Mouse (Mus musculus) heart, postnatal 25 days (tissue): ENCODE results near the gene H2-Aa. TPM values are rescaled to one million over a fixed set of nuclear protein-coding genes. Genes with fewer than 3 reads are reported as not detected.

ENCODE experiments used
- DNase-seq: peaks from one replicate; pipeline ENCODE4 v3.0.0; 2022; ENCODE audit warnings: low spot score
- intact Hi-C: fragments of 180-260 bp; cut with DNase I; formaldehyde crosslinking; loops from one replicate; pipeline ENCODE4 v1.15.1; 2025
- total RNA-seq, 2 experiments: library from RNA; stranded (reverse); gene quantifications; 2 replicates each; pipeline ENCODE4 v1.2.3; 2021

The H2-Aa gene
- total RNA-seq, 2 experiments from 2014 or later, result 13.9 to 14.3 TPM

GRCm38 (mm10) chr17:34301670-34302190 lies 14.1 kb upstream of the H2-Aa start:
- no peak for DNase-seq
- intact Hi-C loops, result no loop called here

GRCm38 (mm10) chr17:34300691-34301566 lies 13.3 kb upstream of the H2-Aa start:
- no peak for DNase-seq
- intact Hi-C loops, result no loop called here

GRCm38 (mm10) chr17:34300071-34300470 lies 12.4 kb upstream of the H2-Aa start:
- intact Hi-C loops, result no loop called here
- DNase-seq, result no peak

- intact Hi-C loops, result no loop called here
These were observed 11.7 kb upstream of the H2-Aa start for GRCm38 (mm10) chr17:34299356-34299755.

GRCm38 (mm10) chr17:34295891-34296794 lies 8.5 kb upstream of the H2-Aa start:
- no peak for DNase-seq
- intact Hi-C loops, result no loop called here

More at GRCm38 (mm10) chr17:34299356-34299755, 11.7 kb upstream of the H2-Aa start:
- no peak for DNase-seq

GRCm38 (mm10) chr17:34295307-34295706 lies 7.7 kb upstream of the H2-Aa start:
- intact Hi-C loops, result no loop called here
- no peak for DNase-seq

- no peak for DNase-seq
- intact Hi-C loops, result no loop called here
These were observed 6.6 kb upstream of the H2-Aa start for GRCm38 (mm10) chr17:34294249-34294648.

- intact Hi-C loops, result no loop called here
- DNase-seq, result no peak
These were observed 5.9 kb upstream of the H2-Aa start for GRCm38 (mm10) chr17:34293533-34293932.

- intact Hi-C loops, result no loop called here
- no peak for DNase-seq
These were observed 4.9 kb upstream of the H2-Aa start for GRCm38 (mm10) chr17:34292570-34292969.

- peak; percentile 35 for DNase-seq
- intact Hi-C loops, result no loop called here
These were observed 4.0 kb upstream of the H2-Aa start for GRCm38 (mm10) chr17:34291609-34292008.

GRCm38 (mm10) chr17:34288131-34288530 lies 508 bp upstream of the H2-Aa start:
- no peak for DNase-seq
- intact Hi-C loops, result no loop called here

- intact Hi-C loops, result no loop called here
- no peak for DNase-seq
These were observed 624 bp downstream of the H2-Aa start for GRCm38 (mm10) chr17:34286999-34287398.

- DNase-seq, result no peak
- intact Hi-C loops, result no loop called here
These were observed 1.1 kb downstream of the H2-Aa start for GRCm38 (mm10) chr17:34286501-34286900.

- intact Hi-C loops, result no loop called here
These were observed 1.8 kb downstream of the H2-Aa start for GRCm38 (mm10) chr17:34285848-34286247.

GRCm38 (mm10) chr17:34285371-34285770 lies 2.3 kb downstream of the H2-Aa start:
- intact Hi-C loops, result no loop called here
- DNase-seq, result no peak

More at GRCm38 (mm10) chr17:34285848-34286247, 1.8 kb downstream of the H2-Aa start:
- DNase-seq, result no peak

GRCm38 (mm10) chr17:34281836-34282235 lies 5.8 kb downstream of the H2-Aa start:
- intact Hi-C loops, result no loop called here
- DNase-seq, result no peak

- intact Hi-C loops, result no loop called here
- no peak for DNase-seq
These were observed 7.1 kb downstream of the H2-Aa start for GRCm38 (mm10) chr17:34280499-34281038.

GRCm38 (mm10) chr17:34272102-34272501 lies 15.5 kb downstream of the H2-Aa start:
- intact Hi-C loops, result no loop called here

GRCm38 (mm10) chr17:34270940-34271339 lies 16.7 kb downstream of the H2-Aa start:
- intact Hi-C loops, result no loop called here
- no peak for DNase-seq

More at GRCm38 (mm10) chr17:34272102-34272501, 15.5 kb downstream of the H2-Aa start:
- DNase-seq, result no peak

GRCm38 (mm10) chr17:34270230-34270629 lies 17.4 kb downstream of the H2-Aa start:
- intact Hi-C loops, result no loop called here
- DNase-seq, result no peak
